Mouse (Mus musculus) heart, embryonic 15.5 days (tissue): ENCODE measurements around the gene Eif3i. TPM values are rescaled to one million over a fixed set of nuclear protein-coding genes. Genes with fewer than 3 reads are reported as not detected.

Experiments used
- ATAC-seq: fragments of 200-750 bp; cut with Nextera tagmentation; replicated peaks from 2 replicates; pipeline ENCODE4 v1.8.0; 2017; ENCODE audit warnings: low read depth, moderate TSS enrichment; ENCODE audit not compliant: insufficient number of reproducible peaks, insufficient read depth, low FRiP score
- H3K27ac ChIP-seq: fragments of 300-500 bp; sonication (generic); 2 replicates; pipeline ENCODE4 v1.5.1; 2015; ENCODE audit warnings: mild to moderate bottlenecking, inconsistent platforms
- H3K27me3 ChIP-seq: fragments of 300-500 bp; sonication (generic); 2 replicates; pipeline ENCODE4 v1.6.1; 2015; ENCODE audit warnings: inconsistent platforms
- H3K36me3 ChIP-seq: fragments of 300-500 bp; sonication (generic); 2 replicates; pipeline ENCODE4 v1.6.1; 2015; ENCODE audit warnings: mild to moderate bottlenecking, inconsistent platforms
- H3K4me1 ChIP-seq: fragments of 300-500 bp; sonication (generic); replicated peaks from 2 replicates; pipeline ENCODE4 v1.6.1; 2015; ENCODE audit warnings: inconsistent platforms
- H3K4me2 ChIP-seq: fragments of 300-500 bp; sonication (generic); 2 replicates; pipeline ENCODE4 v1.6.1; 2015; ENCODE audit warnings: inconsistent platforms, mild to moderate bottlenecking, moderate library complexity
- H3K4me3 ChIP-seq: fragments of 300-500 bp; sonication (generic); 2 replicates; pipeline ENCODE4 v1.5.1; 2015; ENCODE audit warnings: mild to moderate bottlenecking, inconsistent platforms
- H3K9ac ChIP-seq: fragments of 300-500 bp; sonication (generic); 2 replicates; pipeline ENCODE4 v1.6.1; 2015; ENCODE audit warnings: mild to moderate bottlenecking, inconsistent platforms
- H3K9me3 ChIP-seq: fragments of 300-500 bp; sonication (generic); replicated peaks from 2 replicates; pipeline ENCODE4 v1.6.1; 2016; ENCODE audit warnings: inconsistent platforms
- WGBS: fragments of 180-500 bp; shearing (Covaris S2); methylation state at CpG from one replicate; pipeline ENCODE4 v1.1.7; 2015; ENCODE audit warnings: mixed read lengths; 5-methylcytosine and 5-hydroxymethylcytosine counted together
- polyA plus RNA-seq: library from polyadenylated mRNA; unstranded; fragments of >200 nt; fragmentation: Nextera tagmentation; extraction: Ambion mirVana; gene quantifications from 2 replicates; pipeline ENCODE4 v1.2.1, GENCODE M21; 2015

Gene Eif3i
- polyA plus RNA-seq, 1 experiment from 2014 or later, result 151 TPM

DNA sequence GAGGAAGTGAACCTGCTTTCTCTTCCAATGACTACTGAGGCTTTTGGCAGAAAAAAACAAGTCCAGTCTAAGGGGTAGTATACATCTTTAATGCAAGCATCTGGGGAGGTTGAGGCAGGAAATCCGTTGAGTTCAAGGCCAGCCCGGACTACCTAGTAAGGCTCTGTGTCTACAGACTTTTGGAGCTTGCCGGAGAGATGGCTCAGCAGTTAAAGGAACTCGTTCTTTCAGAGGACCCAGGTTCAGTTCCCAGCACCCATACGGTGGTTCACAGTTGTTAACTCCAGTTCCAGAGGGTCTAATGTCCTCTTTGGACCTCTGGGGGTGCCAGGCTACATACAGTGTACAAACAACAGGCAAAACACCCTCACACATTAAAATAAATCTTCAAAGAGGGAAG, 17.6 kb upstream of the Eif3i start:
- Histone ChIP-seq H3K4me3 (peak overlapping the region; percentile 69), H3K4me1 (peaks cover 52% of the 10 kb centered on the region), H3K9me3 (no peaks in the 10 kb centered on the region), H3K27me3 (no peaks in the 10 kb centered on the region), H3K36me3 (peaks cover 13% of the 10 kb centered on the region), H3K4me2 (peak overlapping the region; percentile 85), H3K9ac (peak overlapping the region; percentile 81), H3K27ac (no peak overlapping the region)
- 93% methylated on average over 5 of the region's 5 CpGs for WGBS
- ATAC-seq, result no peak

DNA sequence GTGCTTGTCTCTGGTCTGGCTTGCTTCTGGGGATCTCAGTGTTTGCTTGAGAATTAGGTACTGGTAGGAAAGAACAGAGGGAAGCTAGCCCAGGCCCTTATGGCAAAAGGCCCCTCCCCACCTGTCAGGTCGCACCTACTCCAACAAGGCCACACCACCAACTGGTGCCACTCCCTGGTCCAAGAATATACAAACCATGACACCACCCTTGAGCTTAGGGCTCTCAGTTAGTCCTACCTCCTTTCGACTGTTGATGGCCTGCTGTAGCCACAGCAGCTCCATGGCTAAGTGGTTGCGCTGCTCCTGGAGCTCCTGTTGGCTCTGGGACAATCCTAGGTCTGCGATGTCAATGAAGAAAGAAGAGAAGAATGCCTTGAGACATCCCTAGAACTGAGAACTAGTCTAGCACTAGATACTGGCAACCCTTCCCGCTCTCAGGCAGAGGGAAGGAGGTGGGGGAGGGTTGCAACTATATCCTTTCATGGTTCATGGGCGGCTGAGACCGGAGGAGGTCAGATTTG, 16.7 kb upstream of the Eif3i start:
- H3K27me3 ChIP-seq, result no peaks in the 10 kb centered on the region
- H3K9ac ChIP-seq, result no peak overlapping the region
- H3K36me3 ChIP-seq, result peaks cover 13% of the 10 kb centered on the region
- H3K4me1 ChIP-seq, result peaks cover 44% of the 10 kb centered on the region
- no peak for ATAC-seq
- H3K27ac ChIP-seq, result no peak overlapping the region
- no peaks in the 10 kb centered on the region for H3K9me3 ChIP-seq
- WGBS, result 91% methylated on average over 7 of the region's 7 CpGs
- no peak overlapping the region for H3K4me3 ChIP-seq
- no peak overlapping the region for H3K4me2 ChIP-seq

DNA sequence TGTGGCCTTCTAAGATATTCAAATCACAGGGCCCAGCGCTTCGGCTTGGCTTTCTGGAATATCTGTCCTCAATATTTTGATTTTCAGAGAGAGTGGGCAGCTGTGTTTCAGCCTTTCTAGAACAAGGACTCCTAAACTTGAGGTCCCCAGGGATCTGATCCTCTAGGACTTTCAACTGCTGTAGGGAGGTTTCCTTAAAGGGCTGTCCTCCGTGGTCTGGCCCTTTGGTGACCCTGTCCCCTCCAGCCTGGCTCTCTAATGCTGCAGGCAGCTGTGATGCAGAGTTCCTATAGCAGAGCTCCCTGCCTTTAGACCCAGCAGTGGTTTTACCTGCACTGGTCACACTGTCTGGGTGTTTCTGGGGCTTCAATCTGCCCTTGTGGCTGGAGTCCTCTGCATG, 16.2 kb upstream of the Eif3i start:
- H3K27me3 ChIP-seq, result no peaks in the 10 kb centered on the region
- 93% methylated on average over 3 of the region's 3 CpGs for WGBS

DNA sequence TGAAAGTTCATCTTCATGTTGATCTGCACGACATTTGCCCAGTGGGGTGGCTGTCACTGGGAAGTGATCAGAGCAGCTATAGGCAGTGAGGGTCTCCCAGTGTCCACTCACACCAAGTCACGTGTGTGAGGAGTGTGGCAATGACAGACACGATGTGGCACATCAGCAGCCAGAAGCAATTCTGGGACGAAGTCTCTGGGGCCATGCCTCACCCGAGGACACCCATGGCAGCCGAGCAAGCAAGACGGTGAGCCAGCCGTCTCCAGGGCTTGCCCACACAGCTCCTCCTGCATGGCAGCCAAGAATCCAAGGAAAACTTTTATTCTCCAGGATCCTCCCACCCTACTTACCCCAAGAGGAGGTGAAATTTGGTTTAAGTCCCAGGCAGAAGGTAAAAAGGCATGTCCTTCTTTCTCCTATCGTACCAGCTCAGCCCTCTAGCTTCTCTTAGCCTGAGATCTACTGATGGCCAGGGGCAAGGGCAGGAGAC, 15.4 kb upstream of the Eif3i start:
- no peak overlapping the region for H3K9ac ChIP-seq
- WGBS, result 84% methylated on average over 9 of the region's 9 CpGs

More for the DNA sequence above, 16.2 kb upstream of the Eif3i start:
- no peak overlapping the region for H3K9ac ChIP-seq
- no peak overlapping the region for H3K4me2 ChIP-seq
- H3K27ac ChIP-seq, result no peak overlapping the region
- no peaks in the 10 kb centered on the region for H3K9me3 ChIP-seq
- no peak overlapping the region for H3K4me3 ChIP-seq
- no peak for ATAC-seq
- H3K36me3 ChIP-seq, result peaks cover 13% of the 10 kb centered on the region
- H3K4me1 ChIP-seq, result peaks cover 38% of the 10 kb centered on the region

DNA sequence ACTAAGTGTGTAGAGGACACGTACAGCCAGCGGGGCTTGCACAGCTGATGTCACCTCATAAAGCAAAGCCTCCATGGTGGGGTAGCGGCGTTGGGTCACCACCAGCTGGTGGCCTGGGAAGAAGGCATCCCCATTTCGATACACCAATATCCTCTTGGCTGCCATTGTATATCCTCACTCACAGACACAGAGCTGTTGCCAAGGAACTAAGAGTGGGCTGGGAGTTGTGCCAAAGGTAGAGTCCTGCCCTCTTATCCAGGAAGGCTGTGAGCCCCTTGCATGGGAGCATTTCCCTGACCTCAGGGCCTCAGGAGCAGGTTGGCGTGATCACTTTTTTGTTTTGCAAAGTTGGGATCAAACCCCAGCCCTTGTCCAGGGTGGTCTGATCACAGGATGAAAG, 13.6 kb upstream of the Eif3i start, which contains the start of gene Dcdc2b:
Dcdc2b (minus strand) TSS at position 165 of the 400 bp plus-strand sequence.
- Histone ChIP-seq H3K27ac (peak within 1 kb of the TSS; percentile 59), H3K9me3 (no peaks in the 10 kb centered on the region), H3K9ac (no peak within 1 kb of the TSS), H3K36me3 (peaks cover 18% of the 10 kb centered on the region), H3K4me2 (no peak within 1 kb of the TSS), H3K4me1 (peaks cover 27% of the 10 kb centered on the region), H3K4me3 (no peak within 1 kb of the TSS), H3K27me3 (no peaks in the 10 kb centered on the region)
- ATAC-seq, result no peak
- 74% methylated on average over 6 of the region's 6 CpGs for WGBS

More for the DNA sequence above, 15.4 kb upstream of the Eif3i start:
- H3K36me3 ChIP-seq, result peaks cover 13% of the 10 kb centered on the region
- no peak overlapping the region for H3K27ac ChIP-seq
- no peak for ATAC-seq
- no peaks in the 10 kb centered on the region for H3K27me3 ChIP-seq
- H3K4me2 ChIP-seq, result no peak overlapping the region
- peaks cover 33% of the 10 kb centered on the region for H3K4me1 ChIP-seq
- no peak overlapping the region for H3K4me3 ChIP-seq
- no peaks in the 10 kb centered on the region for H3K9me3 ChIP-seq

DNA sequence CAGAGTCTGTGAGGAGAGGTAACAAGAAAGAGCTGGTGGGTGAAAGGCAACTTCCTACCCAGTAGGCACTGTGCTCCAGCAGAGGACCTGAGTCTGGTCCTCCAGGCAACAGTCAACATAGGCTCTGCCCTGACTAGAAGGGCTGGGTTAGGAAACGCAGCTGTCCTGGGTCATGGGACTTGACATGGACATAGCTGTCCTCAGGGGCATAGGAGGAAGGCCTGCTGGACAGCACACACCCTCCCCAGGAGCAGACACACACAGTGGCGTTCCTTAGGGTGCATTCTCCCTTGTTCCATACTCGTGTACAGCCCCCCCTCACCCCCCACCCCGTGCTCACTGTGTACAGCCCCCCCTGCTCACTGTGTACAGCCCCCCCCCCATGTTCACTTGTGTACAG, 10.0 kb upstream of the Eif3i start:
- Histone ChIP-seq H3K4me2 (no peak overlapping the region), H3K27ac (no peak overlapping the region), H3K27me3 (no peaks in the 10 kb centered on the region), H3K4me1 (peaks cover 16% of the 10 kb centered on the region), H3K36me3 (peaks cover 26% of the 10 kb centered on the region), H3K9ac (no peak overlapping the region), H3K4me3 (no peak overlapping the region), H3K9me3 (no peaks in the 10 kb centered on the region)
- ATAC-seq, result no peak; the same call in 1 of the 2 replicates
- 63% methylated on average over 4 of the region's 4 CpGs for WGBS

DNA sequence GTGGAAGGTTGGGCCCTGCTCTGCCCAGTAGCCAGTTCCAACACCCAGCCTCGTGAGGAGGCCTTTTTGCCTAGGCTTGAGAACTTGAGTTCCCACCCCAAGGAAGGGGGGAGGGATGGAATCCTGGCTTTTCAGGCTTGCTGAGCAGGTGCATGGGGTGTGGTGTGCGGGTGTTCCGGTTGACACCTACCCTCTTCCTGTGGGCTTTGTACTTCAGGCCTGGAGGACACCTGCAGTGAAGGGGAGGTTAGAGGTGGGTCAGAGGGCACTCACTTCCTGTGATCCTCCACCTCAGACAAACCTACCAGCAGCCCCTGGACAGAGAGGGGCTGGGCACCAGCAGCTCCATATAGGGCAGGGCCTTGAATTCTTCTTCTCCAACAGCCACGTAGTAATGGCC, 9.6 kb upstream of the Eif3i start:
- Histone ChIP-seq H3K9me3 (no peaks in the 10 kb centered on the region), H3K9ac (no peak overlapping the region), H3K4me2 (no peak overlapping the region), H3K4me1 (peaks cover 16% of the 10 kb centered on the region), H3K27me3 (no peaks in the 10 kb centered on the region), H3K27ac (no peak overlapping the region), H3K36me3 (peaks cover 29% of the 10 kb centered on the region), H3K4me3 (no peak overlapping the region)
- 74% methylated on average over 4 of the region's 4 CpGs for WGBS
- ATAC-seq, result no peak

DNA sequence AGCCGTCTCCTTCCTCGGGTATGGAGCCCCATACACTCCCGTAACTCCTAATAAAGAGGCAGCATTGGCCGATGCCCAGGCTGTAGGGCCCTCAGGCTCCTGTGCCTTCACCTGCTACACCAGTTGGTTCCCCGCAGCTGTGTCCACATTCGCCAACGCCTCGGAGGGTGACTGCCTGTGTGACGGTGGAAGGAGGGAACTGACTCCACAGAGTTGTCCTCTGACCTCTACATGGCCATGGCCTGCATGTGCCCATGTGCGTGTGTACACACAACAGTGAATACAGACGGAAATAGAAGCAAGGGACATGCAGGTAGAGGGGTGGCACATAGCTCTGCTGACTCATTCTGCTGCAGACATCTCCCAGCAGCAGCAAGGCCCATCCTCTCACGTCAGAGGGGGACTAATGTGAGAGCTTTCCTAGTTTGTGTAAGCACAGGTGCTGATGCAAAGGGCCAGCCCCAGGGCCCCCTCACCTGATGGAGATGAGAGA, 8.7 kb upstream of the Eif3i start:
- H3K4me2 ChIP-seq, result no peak overlapping the region
- H3K4me3 ChIP-seq, result no peak overlapping the region
- H3K4me1 ChIP-seq, result peaks cover 9% of the 10 kb centered on the region
- ATAC-seq, result no peak; the same call in 1 of the 2 replicates
- no peaks in the 10 kb centered on the region for H3K9me3 ChIP-seq
- 77% methylated on average over 12 of the region's 12 CpGs for WGBS
- H3K9ac ChIP-seq, result no peak overlapping the region
- peaks cover 37% of the 10 kb centered on the region for H3K36me3 ChIP-seq
- H3K27ac ChIP-seq, result peak overlapping the region; percentile 7
- H3K27me3 ChIP-seq, result no peaks in the 10 kb centered on the region

DNA sequence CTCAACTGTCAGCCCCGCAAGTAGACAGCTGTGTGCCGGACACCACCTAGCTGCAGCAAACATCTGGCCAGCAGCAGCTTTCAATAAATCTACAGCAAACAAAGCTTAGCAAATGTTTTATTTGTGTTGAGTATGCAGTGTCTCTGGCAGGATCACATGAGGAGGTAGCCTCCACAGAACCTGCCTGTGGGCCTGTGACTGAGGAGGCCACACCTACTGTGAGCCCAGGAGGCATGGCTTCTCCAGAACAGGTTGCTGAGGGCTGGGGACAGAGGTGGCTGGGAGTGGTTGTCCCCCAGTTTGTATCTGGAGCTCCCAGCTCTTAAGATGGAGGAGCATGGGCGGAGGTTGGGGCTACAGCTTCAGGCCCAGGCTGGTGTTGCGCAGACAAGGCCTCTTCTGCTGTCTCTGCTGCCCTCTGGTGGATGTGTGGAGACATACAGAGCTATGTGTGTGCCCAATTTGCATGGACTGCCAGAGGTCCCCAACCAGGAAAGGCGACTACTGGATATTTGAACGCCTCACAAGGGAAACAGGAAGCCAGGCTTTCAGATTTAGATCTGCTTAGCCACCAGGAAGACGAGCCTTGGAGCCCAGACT, 8.1 kb upstream of the Eif3i start:
- Histone ChIP-seq H3K27ac (peak overlapping the region; percentile 7; the same call in 1 of the 2 replicates), H3K4me2 (no peak overlapping the region), H3K36me3 (peaks cover 40% of the 10 kb centered on the region), H3K4me1 (peaks cover 4% of the 10 kb centered on the region; the same call in 1 of the 2 replicates), H3K9me3 (no peaks in the 10 kb centered on the region), H3K27me3 (no peaks in the 10 kb centered on the region), H3K9ac (no peak overlapping the region), H3K4me3 (no peak overlapping the region)
- 36% methylated on average over 7 of the region's 7 CpGs for WGBS
- peak; percentile 71 for ATAC-seq

DNA sequence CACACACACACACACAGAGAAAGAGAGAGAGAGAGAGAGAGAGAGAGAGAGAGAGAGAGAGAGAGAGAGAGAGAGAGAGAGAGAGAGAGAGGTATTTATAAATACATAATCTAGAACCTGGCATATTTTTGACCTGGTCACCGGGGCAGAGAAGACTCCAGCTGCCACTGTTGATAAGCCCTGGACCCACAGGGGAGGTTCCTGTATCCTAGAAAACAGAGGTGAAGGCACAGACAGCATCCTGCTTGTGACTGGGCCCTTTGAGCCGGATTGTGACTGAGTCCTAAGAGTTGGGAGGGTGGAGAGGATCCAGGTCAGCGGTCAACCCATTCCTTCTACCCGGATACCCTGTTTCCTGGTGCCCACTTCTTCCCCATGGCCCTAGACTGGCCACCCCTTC, 11.6 kb downstream of the Eif3i start:
- WGBS, result 55% methylated on average over 4 of the region's 4 CpGs
- Histone ChIP-seq H3K27me3 (no peaks in the 10 kb centered on the region), H3K4me3 (no peak overlapping the region), H3K27ac (no peak overlapping the region), H3K9ac (no peak overlapping the region), H3K4me1 (peaks cover 13% of the 10 kb centered on the region), H3K4me2 (no peak overlapping the region), H3K36me3 (peaks cover 30% of the 10 kb centered on the region), H3K9me3 (no peaks in the 10 kb centered on the region)
- ATAC-seq, result no peak

DNA sequence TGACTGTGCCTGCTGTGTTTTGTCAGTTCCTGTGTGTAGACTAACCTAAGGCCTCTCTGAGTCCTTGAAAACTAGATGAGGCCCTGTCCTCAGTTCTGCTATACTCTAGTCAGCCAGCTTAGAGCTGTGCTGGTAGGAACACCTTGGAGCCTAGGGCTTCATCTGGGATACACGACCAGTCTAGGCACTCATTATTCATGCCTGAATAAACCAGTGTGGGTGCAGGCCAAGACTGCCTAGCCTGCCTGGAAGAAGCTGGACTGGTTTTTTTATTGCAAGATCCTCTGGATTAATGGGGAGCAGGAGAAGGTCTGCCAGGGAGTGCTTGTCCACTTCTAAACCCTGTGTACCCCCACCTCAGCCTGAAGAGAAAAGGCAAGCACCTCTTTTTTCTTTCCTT, 13.5 kb downstream of the Eif3i start:
- no peaks in the 10 kb centered on the region for H3K27me3 ChIP-seq
- no peak for ATAC-seq
- H3K9ac ChIP-seq, result no peak overlapping the region
- H3K36me3 ChIP-seq, result peaks cover 13% of the 10 kb centered on the region
- 54% methylated on average over 1 of the region's 1 CpGs for WGBS
- H3K9me3 ChIP-seq, result no peaks in the 10 kb centered on the region
- H3K27ac ChIP-seq, result no peak overlapping the region
- H3K4me3 ChIP-seq, result no peak overlapping the region
- no peak overlapping the region for H3K4me2 ChIP-seq
- H3K4me1 ChIP-seq, result peaks cover 13% of the 10 kb centered on the region
